Mouse (Mus musculus): ENCODE results near the gene Ssxb2. TPM values are rescaled to one million over a fixed set of nuclear protein-coding genes. Genes with fewer than 3 reads are reported as not detected.
"Not testable (repeated sequence)": the region's sequence is repeated elsewhere in the genome, so short reads cannot be mapped to it uniquely, and the experiment has no call there.

The Ssxb2 gene
- polyA plus RNA-seq (2015; fragmentation: Nextera tagmentation; extraction: Ambion mirVana): not detected in 2 replicates

DNA sequence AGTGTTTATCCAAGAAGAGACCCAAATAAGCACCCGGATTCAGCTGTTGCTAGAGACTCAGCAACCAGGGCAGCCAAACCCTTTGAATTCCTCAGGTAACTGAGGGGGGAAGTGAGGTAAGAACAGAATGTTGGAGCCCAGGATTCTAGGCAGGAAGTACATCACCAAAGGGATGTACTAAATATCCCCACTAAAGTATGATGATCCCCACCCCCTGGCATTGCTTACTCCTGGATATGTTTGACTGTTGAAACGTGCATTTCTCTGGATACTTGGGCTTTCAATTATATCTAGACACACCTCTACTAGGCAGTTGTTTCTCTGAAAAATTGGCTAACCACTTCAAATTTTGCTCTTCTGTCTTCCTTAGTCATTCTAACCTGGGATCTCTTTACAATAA is at the start of gene Ssxb2:
TSS of gene Ssxb2 (minus strand) at position 101 of the 400 bp plus-strand sequence.
- not testable (repeated sequence) for H3K4me1 ChIP-seq; H3K36me3 ChIP-seq; H3K27me3 ChIP-seq (replicated peaks); H3K4me3 ChIP-seq; H3K4me2 ChIP-seq; H3K9ac ChIP-seq; ATAC-seq (ENCODE audit: extremely low read depth, insufficient number of reproducible peaks, low FRiP score, low TSS enrichment); H3K27ac ChIP-seq (replicated peaks)
- peaks cover 16% of the 10 kb centered on the region; the same call in 1 of the 2 replicates for H3K9me3 ChIP-seq
- 51% methylated on average over 2 of the region's 2 CpGs for WGBS

DNA sequence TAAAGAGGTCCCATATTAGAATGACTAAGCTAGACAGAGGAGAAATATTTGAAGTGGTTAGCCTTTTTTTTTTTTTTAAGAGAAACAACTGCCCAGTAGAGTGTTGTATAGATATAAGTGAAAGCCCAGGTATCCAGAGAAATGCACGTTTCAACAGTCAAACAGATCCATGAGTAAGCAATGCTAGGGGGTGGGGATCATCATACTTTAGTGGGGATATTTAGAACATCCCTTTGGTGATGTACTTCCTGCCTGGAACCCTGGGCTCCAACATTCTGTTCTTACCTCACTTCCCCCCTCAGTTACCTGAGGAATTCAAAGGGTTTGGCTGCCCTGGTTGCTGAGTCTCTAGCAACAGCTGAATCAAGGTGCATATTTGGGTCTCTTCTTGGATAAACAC is 48.5 kb downstream of the Ssxb2 start, which contains the start of gene Ssxb1:
TSS of gene Ssxb1 (plus strand) at position 301 of the 400 bp plus-strand sequence.
- H3K4me3 ChIP-seq; ATAC-seq (ENCODE audit: extremely low read depth, insufficient number of reproducible peaks, low FRiP score, low TSS enrichment); H3K4me2 ChIP-seq; H3K36me3 ChIP-seq; H3K4me1 ChIP-seq; H3K9me3 ChIP-seq; H3K9ac ChIP-seq; H3K27ac ChIP-seq (replicated peaks); H3K27me3 ChIP-seq (replicated peaks): not testable (repeated sequence)
- WGBS: 21% methylated on average over 1 of the region's 1 CpGs

Other genes starting within 250 kb of the Ssxb2 start
- gene Ftsj1, start 209.3 kb downstream of the Ssxb2 start, polyA plus RNA-seq (2015; fragmentation: Nextera tagmentation; extraction: Ambion mirVana): 23.8 and 27.5 TPM in 2 replicates
- 24.1 and 24.6 TPM in 2 replicates for gene Slc38a5, start 190.6 kb downstream of the Ssxb2 start, polyA plus RNA-seq (2015; fragmentation: Nextera tagmentation; extraction: Ambion mirVana)
- gene Ssxb10, start 134.3 kb downstream of the Ssxb2 start, polyA plus RNA-seq (2015; fragmentation: Nextera tagmentation; extraction: Ambion mirVana): not detected in 2 replicates
- gene Ssxb9, start 94.7 kb downstream of the Ssxb2 start, polyA plus RNA-seq (2015; fragmentation: Nextera tagmentation; extraction: Ambion mirVana): not detected in 2 replicates
- gene Ssxb1, start 48.4 kb downstream of the Ssxb2 start, polyA plus RNA-seq (2015; fragmentation: Nextera tagmentation; extraction: Ambion mirVana): not detected in 2 replicates
- not detected in 2 replicates for gene Gm14459, start 63.2 kb upstream of the Ssxb2 start, polyA plus RNA-seq (2015; fragmentation: Nextera tagmentation; extraction: Ambion mirVana)
- not detected in 2 replicates for gene Ssxb6, start 86.5 kb upstream of the Ssxb2 start, polyA plus RNA-seq (2015; fragmentation: Nextera tagmentation; extraction: Ambion mirVana)
- not detected in 2 replicates for gene Ssxb3, start 130.1 kb upstream of the Ssxb2 start, polyA plus RNA-seq (2015; fragmentation: Nextera tagmentation; extraction: Ambion mirVana)
- not detected in 2 replicates for gene Ssxb8, start 229.1 kb upstream of the Ssxb2 start, polyA plus RNA-seq (2015; fragmentation: Nextera tagmentation; extraction: Ambion mirVana)